Mouse (Mus musculus) E14TG2a.4 (cell line): ENCODE results near the gene Abcc8.

Source experiments
- CTCF ChIP-seq: conservative IDR thresholded peaks from 2 replicates; pipeline ENCODE4 v1.5.1; 2014; ENCODE audit warnings: low read length
- POU5F1 ChIP-seq: IDR thresholded peaks from 2 replicates; pipeline ENCODE4 v1.6.1; 2014; ENCODE audit warnings: low read length, borderline replicate concordance

DNA sequence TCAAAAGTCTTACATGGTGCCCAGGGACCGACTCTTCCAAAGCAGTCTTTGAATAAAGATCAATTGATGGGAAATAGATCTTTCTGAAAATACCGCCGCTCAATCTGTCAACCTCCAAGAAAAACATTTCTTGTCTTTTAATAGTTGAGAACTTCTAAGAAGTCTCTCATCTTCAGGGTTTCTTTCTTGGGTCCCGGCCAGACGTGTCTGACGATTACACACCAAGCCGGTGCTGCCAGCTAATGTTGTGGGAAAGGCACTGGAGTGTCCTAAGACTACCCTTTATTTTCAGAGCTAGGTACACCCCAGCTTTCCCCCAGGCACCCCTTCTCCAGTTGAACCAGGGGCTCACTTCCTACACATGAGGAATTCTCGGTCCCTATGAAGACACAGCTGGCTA, 28.3 kb upstream of the Abcc8 start:
- TF ChIP-seq CTCF (no peak), POU5F1 (no peak)
